Mouse (Mus musculus) stomach, postnatal 0 days (tissue): ENCODE measurements around the gene Lrrc3. TPM values are rescaled to one million over a fixed set of nuclear protein-coding genes. Genes with fewer than 3 reads are reported as not detected.
A peak's percentile ranks its signal among the peaks of the same experiment; 100 is the strongest.

Source experiments
- ATAC-seq: fragments of 200-750 bp; cut with Nextera tagmentation; 2 replicates; pipeline ENCODE4 v1.8.0; 2017; ENCODE audit not compliant: low FRiP score, low TSS enrichment
- DNase-seq: peaks from one replicate; pipeline ENCODE4 v3.0.0-alpha.2; 2016; ENCODE audit warnings: low spot score
- H3K27ac ChIP-seq: fragments of 300-500 bp; sonication (generic); replicated peaks from 2 replicates; pipeline ENCODE4 v1.5.1; 2014; ENCODE audit warnings: mild to moderate bottlenecking, control low read depth
- H3K27me3 ChIP-seq: fragments of 300-500 bp; sonication (generic); 2 replicates; pipeline ENCODE4 v1.6.1; 2014; ENCODE audit warnings: low read length; ENCODE audit not compliant: control insufficient read depth, insufficient read depth
- H3K36me3 ChIP-seq: fragments of 300-500 bp; sonication (generic); 2 replicates; pipeline ENCODE4 v1.6.1; 2014; ENCODE audit warnings: low read length, mixed read lengths; ENCODE audit not compliant: control insufficient read depth, insufficient read depth
- H3K4me1 ChIP-seq: fragments of 300-500 bp; sonication (generic); replicated peaks from 2 replicates; pipeline ENCODE4 v1.6.1; 2014; ENCODE audit warnings: antibody characterized with exemption; ENCODE audit not compliant: control insufficient read depth, insufficient read depth
- H3K4me2 ChIP-seq: fragments of 300-500 bp; sonication (generic); replicated peaks from 2 replicates; pipeline ENCODE4 v1.6.1; 2014; ENCODE audit warnings: low read depth, mild to moderate bottlenecking, control low read depth, moderate library complexity
- H3K4me3 ChIP-seq: fragments of 300-500 bp; sonication (generic); 2 replicates; pipeline ENCODE4 v1.5.1; 2014; ENCODE audit warnings: low read depth, low read length, control low read depth
- H3K9ac ChIP-seq: fragments of 300-500 bp; sonication (generic); 2 replicates; pipeline ENCODE4 v1.6.1; 2014; ENCODE audit warnings: mild to moderate bottlenecking, low read length, control low read depth, mixed read lengths
- H3K9me3 ChIP-seq: fragments of 300-500 bp; sonication (generic); 2 replicates; pipeline ENCODE4 v1.6.1; 2016; ENCODE audit warnings: low read length; ENCODE audit not compliant: control insufficient read depth
- CTCF ChIP-seq: IDR thresholded peaks from 2 replicates; pipeline ENCODE4 v1.5.1; 2016; ENCODE audit warnings: antibody characterized with exemption, low read depth, mild to moderate bottlenecking, moderate library complexity
- EP300 ChIP-seq: optimal IDR thresholded peaks from 2 replicates; pipeline ENCODE3; 2016; ENCODE audit warnings: antibody characterized with exemption
- WGBS: fragments of 180-500 bp; shearing (Covaris S2); extraction: QIAGEN DNeasy Blood & Tissue Kit; methylation state at CpG from one replicate; pipeline ENCODE4 v1.1.7; 2014; 5-methylcytosine and 5-hydroxymethylcytosine counted together
- polyA plus RNA-seq: library from polyadenylated mRNA; unstranded; fragments of >200 nt; fragmentation: Nextera tagmentation; extraction: Ambion mirVana; gene quantifications from 2 replicates; pipeline ENCODE4 v1.2.1, GENCODE M21; 2015

Gene Lrrc3
- polyA plus RNA-seq, 1 experiment from 2014 or later, result 3.3 TPM

DNA sequence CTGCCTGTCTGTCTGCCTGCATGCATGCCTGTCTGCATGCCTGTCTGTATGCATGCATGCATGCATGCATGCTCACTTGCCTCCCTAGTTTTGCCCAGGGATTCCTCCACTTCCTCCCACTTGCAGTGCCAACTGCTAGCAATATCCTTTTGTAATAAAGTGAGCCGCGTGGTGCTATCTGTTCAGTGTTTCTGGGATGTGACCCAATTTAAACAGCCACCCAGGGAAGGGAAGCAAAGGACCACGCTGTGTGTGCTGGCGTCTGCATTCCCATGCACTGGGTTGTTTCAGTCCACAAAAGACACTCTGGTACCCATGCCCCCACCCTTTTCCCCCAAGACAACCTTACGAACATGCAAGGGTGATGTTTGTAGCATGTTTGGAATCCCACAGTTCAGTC is 18.7 kb upstream of the Lrrc3 start:
- Histone ChIP-seq H3K4me3 (no peak overlapping the region), H3K4me2 (no peak overlapping the region), H3K36me3 (no peaks in the 10 kb centered on the region), H3K4me1 (no peaks in the 10 kb centered on the region), H3K9ac (no peak overlapping the region), H3K9me3 (no peaks in the 10 kb centered on the region), H3K27ac (no peak overlapping the region), H3K27me3 (no peaks in the 10 kb centered on the region)
- WGBS, result 58% methylated on average over 5 of the region's 5 CpGs
- ATAC-seq (no peak), DNase-seq (no peak)
- TF ChIP-seq CTCF (no peak), EP300 (no peak)

DNA sequence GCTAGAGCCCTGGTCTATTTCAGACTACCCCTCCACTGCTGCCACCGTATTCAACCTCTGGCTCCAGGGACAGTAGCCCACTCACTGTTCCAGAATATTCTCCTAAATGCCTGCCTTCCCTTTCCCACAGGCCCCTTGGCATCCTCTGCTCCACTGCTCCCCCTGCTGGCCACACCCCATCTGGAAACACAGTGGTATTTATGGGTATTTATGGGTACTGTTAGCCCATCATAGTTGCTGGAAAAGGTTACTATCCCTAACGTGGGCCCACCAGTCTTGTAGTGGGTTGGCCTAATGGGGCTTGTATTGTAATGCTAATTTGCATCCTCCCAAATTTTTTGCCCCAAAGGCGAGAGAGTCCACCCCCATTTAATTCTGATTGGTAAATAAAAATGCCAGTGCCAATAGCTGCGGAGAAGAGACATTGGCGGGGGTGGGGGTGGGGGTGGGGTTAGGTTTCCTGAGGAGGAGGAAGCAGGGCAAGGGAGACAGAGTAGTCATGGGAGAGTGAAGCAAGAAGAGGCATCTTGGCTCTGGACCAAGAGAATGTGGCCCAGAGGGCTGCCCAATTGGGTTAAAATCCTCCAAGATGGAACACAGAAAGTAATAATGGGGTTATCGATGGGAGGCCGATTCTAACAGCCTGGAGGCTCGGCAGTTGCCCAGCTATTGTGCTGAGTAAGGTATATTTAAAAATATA is 14.4 kb upstream of the Lrrc3 start:
- no peaks in the 10 kb centered on the region for H3K27me3 ChIP-seq
- H3K36me3 ChIP-seq, result no peaks in the 10 kb centered on the region
- H3K4me3 ChIP-seq, result no peak overlapping the region
- 0 out of 2 replicates have a peak, but pooled peaks have one; percentile 30 for ATAC-seq
- peak; percentile 66 for DNase-seq
- TF ChIP-seq CTCF, result peak; percentile 83
- no peak for TF ChIP-seq EP300
- no peak overlapping the region for H3K4me2 ChIP-seq
- no peaks in the 10 kb centered on the region for H3K9me3 ChIP-seq
- H3K4me1 ChIP-seq, result no peaks in the 10 kb centered on the region
- 59% methylated on average over 8 of the region's 8 CpGs for WGBS
- H3K9ac ChIP-seq, result no peak overlapping the region
- no peak overlapping the region for H3K27ac ChIP-seq

DNA sequence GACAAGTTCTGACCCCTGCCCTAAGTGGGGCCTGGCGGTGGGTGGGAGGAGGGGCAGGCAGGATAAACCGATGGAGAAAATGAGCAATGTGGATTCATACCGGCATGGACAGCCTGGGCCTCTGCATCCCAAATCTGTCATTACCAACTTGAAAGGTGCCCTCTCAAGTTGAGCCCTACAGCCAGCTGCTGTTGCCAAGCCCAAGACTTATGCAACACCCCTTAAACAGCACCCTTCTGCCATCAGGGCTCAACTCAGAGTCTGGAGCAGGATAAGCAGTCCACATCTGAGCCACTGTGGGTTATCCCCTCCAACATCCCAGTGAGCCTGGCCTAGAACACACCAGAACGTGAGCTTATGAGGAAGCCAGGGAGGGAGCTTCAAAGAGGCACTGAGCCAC is 11.0 kb upstream of the Lrrc3 start:
- ATAC-seq, result no peak
- H3K4me2 ChIP-seq, result no peak overlapping the region
- WGBS, result 72% methylated on average over 4 of the region's 4 CpGs

DNA sequence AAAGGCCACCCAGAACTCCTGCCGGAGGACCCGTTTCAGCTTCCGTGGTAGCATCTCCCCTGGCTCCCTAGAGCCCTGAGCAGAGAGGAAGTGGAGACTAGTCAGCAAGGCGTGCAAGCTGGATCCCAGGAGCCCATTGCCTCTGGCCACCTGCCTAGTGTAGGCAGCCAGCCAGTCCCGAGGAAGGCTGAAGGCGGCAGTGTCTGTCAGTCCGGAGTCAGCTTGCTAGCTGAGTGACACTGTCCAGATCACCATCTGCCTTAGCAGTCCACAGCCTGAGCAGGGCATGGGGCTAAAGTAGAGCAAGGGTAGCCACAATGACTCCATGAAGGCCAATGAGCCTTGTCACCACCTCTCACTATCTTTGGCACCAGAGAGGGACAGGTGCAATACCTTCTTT is 10.3 kb upstream of the Lrrc3 start:
- WGBS, result 51% methylated on average over 7 of the region's 7 CpGs
- TF ChIP-seq EP300, result no peak
- no peak for TF ChIP-seq CTCF
- H3K4me1 ChIP-seq, result no peaks in the 10 kb centered on the region
- ATAC-seq (0 out of 2 replicates have a peak, but pooled peaks have one; percentile 45), DNase-seq (no peak)
- no peaks in the 10 kb centered on the region for H3K27me3 ChIP-seq
- no peak overlapping the region for H3K9ac ChIP-seq
- no peak overlapping the region for H3K4me3 ChIP-seq
- H3K4me2 ChIP-seq, result no peak overlapping the region
- no peaks in the 10 kb centered on the region for H3K36me3 ChIP-seq
- no peaks in the 10 kb centered on the region for H3K9me3 ChIP-seq
- no peak overlapping the region for H3K27ac ChIP-seq

More for the DNA sequence above, 11.0 kb upstream of the Lrrc3 start:
- Histone ChIP-seq H3K4me1 (no peaks in the 10 kb centered on the region), H3K36me3 (no peaks in the 10 kb centered on the region), H3K9me3 (no peaks in the 10 kb centered on the region), H3K27me3 (no peaks in the 10 kb centered on the region), H3K4me3 (no peak overlapping the region), H3K9ac (no peak overlapping the region), H3K27ac (no peak overlapping the region)
- TF ChIP-seq EP300, result no peak
- TF ChIP-seq CTCF, result no peak
- no peak for DNase-seq

DNA sequence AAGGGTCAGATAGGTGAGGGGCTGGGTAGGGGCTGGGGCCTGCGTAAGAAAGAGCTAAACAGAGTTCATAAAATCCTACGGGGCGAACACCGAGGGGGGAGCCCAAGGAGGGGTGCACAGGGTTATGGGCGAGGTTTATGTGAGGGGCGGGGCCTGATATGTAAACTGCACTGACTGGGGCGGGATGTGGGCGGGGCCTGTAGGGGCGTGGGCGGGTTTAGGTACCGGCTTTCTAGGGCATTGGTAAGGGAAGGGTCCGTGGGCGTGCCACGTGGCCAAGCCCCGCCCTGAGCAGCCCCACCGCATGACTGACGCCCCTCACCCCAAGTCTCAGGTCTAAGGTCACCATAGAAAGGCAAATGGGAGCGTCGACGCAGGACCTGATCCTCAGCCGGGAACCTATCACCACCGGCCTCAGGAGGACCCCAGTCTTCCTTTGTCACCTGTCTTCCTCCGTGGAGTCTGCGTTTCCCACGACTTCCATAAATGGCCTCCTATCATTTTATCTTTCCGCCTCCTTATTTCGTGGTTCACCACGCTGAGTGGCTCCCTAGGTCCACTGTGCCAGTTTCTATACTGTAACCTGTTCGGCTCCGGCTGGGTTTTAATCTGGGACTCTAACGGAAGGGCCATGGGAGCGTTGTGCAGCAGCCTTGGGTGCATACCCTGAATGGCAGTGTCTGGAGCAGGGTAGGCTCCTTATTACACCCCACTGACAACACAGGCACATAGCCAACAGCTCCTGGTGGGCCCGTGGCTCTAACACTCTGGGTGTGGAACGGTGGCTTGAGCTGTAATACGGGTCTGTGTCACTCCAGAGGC is 769 bp upstream of the Lrrc3 start:
- peak overlapping the region; percentile 27; the same call in 1 of the 2 replicates for H3K9ac ChIP-seq
- WGBS, result 6% methylated on average over 29 of the region's 35 CpGs

More for the DNA sequence above, 769 bp upstream of the Lrrc3 start:
- DNase-seq (peak; percentile 87), ATAC-seq (peak; percentile 84)
- Histone ChIP-seq H3K27ac (no peak overlapping the region), H3K4me3 (peak overlapping the region; percentile 60), H3K27me3 (no peaks in the 10 kb centered on the region), H3K4me2 (peak overlapping the region; percentile 81), H3K36me3 (no peaks in the 10 kb centered on the region), H3K9me3 (no peaks in the 10 kb centered on the region), H3K4me1 (no peaks in the 10 kb centered on the region; the same call in 1 of the 2 replicates)
- TF ChIP-seq CTCF, result no peak
- no peak for TF ChIP-seq EP300
